Mouse (Mus musculus) lung, postnatal 10 days (tissue): ENCODE measurements around the gene Ap3b1.

ENCODE experiments used
- DNase-seq: peaks from one replicate; pipeline ENCODE4 v3.0.0; 2021

The Ap3b1 gene

GRCm38 (mm10) chr13:94454131-94454530, 95.4 kb downstream of the Ap3b1 start:
- no peak for DNase-seq

DNA sequence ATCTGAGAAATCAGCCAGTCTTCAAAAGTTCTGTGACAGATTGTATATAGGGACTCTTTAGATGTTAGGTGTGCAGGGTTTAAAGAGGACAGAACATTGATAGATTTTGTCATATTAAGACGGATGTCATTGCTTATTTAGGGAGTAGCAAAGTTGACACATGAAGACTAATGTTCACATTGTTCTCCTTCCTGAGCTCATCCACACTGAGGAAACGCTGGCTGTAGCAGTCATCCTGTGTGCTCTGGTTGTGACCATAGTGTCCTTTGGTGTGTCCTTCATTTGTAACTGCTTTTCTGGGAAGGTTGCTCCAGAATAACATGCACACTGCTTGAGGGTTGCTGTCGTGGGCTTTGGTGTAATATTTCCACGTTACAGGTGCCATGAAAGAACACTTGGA, 100.4 kb downstream of the Ap3b1 start:
- DNase-seq = peak; percentile 17

DNA sequence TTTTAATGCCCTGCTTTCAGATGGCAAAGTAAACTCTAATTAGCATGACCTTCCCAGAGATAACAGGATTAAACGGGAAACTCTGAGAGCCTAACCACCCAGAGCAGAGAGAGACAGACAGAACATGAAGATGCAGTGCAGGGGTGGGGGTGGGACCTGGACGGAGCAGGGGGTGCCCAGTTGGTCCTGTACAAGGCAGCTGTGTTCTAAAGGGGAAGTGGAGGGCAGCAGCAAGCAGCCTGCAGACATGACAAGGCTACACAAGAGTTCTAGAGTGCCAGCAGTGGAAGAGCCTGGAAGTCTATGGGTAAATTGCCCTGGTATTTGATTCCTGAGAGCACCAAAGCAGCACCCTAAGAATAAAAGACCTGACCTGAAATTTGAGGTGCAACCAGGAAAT, 105.5 kb downstream of the Ap3b1 start:
- no peak for DNase-seq

DNA sequence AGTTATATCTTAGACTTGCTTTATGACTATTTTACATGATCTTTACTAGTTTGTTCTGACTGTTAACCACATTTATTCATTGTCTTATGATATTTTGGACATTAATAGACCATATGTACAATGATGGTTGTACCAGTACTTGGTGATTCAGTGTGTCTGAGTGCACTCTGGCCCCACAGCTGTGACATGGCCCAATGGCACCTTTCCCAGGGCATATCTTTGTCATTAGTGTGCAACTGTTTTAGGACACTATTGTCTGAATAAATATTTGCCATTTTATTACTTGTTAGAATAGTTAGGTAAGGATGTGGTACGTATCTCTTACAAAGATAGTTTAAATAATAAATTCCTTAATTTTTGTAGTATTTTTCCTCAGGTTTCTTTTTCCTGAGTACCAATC, 109.8 kb downstream of the Ap3b1 start:
- DNase-seq = no peak

- no peak for DNase-seq
These were observed 112.4 kb downstream of the Ap3b1 start for GRCm38 (mm10) chr13:94471009-94471672.

- DNase-seq = no peak
These were observed 117.4 kb downstream of the Ap3b1 start for GRCm38 (mm10) chr13:94476208-94476607.

DNA sequence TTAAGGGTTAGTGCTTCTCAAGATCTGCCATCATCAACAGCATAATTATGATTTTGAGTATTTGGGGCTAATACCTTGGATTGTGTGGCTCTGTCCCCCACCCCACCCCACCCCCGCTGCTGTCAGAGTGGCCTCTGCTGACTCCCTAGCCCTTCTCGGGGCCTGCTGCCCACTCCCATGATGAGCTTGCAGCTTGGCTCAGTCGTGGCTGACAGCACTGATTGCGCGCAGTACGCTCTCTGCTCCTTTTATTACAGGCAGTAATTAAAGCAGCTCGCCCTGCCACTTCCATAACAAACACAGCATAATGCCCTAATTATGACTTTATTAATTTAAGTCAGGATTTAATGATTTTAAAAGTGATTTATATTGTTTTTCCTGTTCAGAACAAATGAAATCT, 121.5 kb downstream of the Ap3b1 start:
- no peak for DNase-seq

GRCm38 (mm10) chr13:94490684-94491083, 131.9 kb downstream of the Ap3b1 start:
- no peak for DNase-seq

GRCm38 (mm10) chr13:94491159-94491558, 132.4 kb downstream of the Ap3b1 start:
- no peak for DNase-seq

DNA sequence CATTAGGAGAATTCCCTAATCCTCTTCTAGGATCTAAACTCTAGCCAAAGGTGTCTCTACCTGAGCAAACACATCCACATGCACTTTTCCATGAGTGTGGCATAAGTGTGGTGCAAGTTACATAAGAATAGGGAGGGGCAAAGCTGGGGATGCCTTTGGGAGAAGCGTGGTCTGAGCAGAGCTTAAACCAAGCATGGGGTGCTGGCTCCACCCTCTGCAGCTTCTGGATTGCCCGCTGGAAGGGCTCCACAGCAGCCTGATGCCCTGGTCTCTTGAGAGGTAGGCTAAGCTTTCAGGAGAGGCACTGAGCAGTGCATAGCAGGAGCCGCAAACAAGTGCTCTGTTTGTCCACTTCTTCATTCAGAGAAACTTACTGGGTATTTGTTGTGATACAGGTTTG, 138.8 kb downstream of the Ap3b1 start:
- DNase-seq = peak; percentile 28

DNA sequence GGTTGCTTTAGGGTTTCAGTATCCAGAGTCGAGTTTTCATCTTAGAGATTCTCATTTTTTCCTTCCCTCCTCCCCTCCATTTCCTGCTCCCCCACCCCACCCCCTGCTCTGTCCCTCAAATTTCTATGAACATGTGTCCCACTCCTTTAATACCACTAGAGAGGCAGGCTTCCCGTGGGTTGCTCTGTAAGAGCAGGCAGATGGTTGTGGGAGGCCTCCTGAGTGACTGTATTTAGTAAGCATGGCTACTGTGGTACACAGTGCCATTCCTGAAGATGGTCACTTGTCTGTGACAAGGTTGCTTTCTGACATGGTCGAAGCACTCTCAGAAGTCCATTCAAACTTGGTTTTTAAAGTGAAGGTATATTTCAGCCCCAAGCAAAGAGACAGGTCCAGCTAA, 147.7 kb downstream of the Ap3b1 start:
- no peak for DNase-seq

DNA sequence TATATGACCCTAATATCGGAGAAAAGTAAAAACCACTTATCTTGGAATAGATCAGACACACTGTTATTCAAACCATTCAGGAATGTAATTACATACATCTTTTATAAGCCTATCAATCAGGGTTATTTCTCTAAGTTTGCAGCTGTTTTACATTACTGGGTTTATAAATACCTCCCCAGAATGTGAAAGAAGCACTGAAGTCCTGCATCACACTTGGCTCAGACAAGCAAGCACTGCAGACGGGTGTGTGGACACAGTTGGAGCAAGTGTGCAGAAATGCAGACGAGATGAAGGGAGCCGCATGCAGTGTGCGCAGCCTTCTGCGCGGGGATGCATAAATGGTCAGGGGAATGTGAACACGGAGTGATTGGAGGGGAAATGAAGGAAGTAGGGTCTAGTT, 149.6 kb downstream of the Ap3b1 start:
- no peak for DNase-seq

- DNase-seq = no peak
These were observed 154.5 kb downstream of the Ap3b1 start for GRCm38 (mm10) chr13:94513157-94513767.

DNA sequence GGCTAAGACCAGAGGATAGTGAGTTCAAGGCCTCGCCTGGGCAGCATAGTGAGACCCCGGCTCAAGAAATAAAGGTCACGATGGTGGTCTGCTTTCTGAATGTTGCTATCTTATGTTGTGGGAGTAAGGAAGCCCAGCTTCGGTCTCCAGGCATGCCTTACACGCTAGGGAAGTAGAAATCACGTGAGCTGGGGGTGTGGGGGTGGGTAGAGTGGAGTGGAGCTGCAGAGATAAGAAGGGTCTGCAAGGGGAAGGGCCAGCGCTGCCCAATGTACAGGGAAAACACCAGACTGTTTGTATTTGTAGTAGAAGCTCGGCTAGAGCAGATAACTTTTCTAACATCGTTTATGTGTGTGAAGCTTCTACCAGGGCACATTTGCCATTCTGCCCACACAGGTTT, 155.1 kb downstream of the Ap3b1 start:
- DNase-seq = no peak

DNA sequence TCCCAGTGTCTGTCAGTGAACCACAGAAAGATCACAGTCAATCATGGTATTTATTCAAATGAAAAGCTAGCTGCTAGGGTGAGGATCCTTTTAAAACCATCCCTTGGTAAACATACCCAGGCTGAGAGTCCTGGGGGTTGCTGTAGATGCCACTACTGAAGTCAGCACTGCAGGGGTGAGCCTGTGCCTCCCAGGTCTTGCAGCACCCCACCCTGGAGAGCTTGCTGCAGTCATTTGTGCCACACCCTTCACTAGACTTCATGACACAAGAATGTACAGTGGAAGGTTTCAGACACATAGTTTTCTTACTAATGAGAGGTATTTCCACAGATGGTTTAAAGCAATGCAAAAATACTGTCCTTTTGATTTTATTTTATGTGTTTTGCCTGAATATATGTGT, 156.2 kb downstream of the Ap3b1 start:
- no peak for DNase-seq

DNA sequence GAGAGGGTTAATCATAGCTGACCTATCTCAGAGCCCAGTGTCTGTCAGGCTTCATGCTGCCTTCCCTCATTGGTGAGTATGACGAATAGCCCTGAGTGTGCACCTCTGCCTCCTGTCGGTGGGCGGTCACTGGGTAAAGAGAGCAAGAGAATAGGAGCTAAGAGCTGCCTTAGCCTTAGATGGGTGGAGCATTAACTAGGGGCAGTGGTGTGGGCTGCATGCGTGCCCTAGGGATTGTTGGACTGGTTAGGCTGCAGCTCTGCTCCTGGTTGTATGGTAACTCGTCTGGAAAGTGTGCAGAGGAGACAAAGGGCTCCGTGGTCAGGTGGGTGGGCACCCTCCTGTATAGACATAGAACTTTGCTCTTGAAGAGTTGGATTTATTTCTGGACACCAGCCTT, 157.8 kb downstream of the Ap3b1 start:
- DNase-seq = no peak

- no peak for DNase-seq
These were observed 159.4 kb downstream of the Ap3b1 start for GRCm38 (mm10) chr13:94518176-94518575.

DNA sequence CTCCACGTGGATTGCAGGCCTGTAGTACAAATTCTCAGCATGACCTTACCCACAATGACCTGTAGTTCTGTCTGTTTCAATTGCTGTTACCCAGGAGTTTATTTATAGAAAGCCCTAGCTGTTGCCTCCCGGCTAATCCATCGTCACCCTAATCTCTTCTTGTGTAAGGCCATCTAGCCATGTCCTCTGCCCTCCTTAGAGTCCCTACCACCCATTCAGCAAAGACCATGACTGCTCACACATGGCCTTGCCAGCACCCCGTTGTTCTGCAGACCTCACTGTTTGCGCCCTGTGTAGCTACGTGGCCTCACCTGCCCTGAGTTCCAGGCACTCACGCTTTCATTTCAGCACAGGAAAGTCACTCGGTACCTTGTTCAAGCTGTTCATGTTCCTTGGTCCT, 160.5 kb downstream of the Ap3b1 start:
- DNase-seq = no peak

DNA sequence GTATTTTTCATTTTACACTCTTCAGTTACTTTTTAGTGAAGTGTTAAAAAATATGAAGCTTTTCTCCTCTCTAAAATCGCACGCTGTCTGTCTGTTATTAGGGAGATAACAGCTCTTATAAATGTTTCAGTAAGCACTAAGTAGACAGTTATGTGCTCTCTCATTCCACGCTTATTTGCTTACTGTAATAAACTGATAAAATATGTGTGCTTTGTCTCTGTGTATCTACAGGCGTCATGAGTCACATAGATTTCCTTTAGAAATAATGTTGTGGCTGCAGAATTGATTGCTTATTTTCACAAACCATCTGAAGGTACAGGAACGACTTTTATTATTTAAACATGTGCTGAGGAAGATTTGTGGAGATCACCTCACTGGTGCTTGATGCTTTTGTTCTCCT, 164.5 kb downstream of the Ap3b1 start:
- DNase-seq = no peak

- DNase-seq = no peak
These were observed 166.0 kb downstream of the Ap3b1 start for GRCm38 (mm10) chr13:94524669-94525238.

DNA sequence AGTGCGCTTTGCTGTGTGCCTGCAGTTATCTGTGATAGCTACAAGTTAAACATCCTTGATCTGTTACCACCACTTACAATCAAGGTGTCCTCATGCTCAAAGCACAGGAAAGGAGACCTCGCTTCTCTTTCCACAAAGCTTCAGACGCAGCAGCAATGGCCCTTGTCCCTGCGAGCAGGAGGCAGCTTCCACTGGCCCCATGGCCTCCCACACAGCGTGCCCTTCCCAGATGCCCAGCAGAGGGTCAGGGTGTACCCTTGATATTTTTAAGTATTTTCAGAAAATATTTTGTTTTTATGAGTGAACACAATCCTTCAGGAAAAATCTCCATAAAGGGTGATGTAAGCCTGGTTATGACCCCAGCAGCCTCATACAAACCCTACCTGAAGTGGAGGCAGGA, 170.4 kb downstream of the Ap3b1 start:
- DNase-seq = no peak

GRCm38 (mm10) chr13:94533516-94533915, 174.8 kb downstream of the Ap3b1 start:
- DNase-seq = no peak

GRCm38 (mm10) chr13:94537336-94537735, 178.6 kb downstream of the Ap3b1 start:
- no peak for DNase-seq

GRCm38 (mm10) chr13:94539851-94540646, 181.3 kb downstream of the Ap3b1 start:
- no peak for DNase-seq
